Mouse (Mus musculus) adrenal gland, adult (tissue): Measurements from ENCODE around the gene Olfr224.
"Not testable (repeated sequence)": the region's sequence is repeated elsewhere in the genome, so short reads cannot be mapped to it uniquely, and the experiment has no call there.

Source experiments
- DNase-seq, 2 experiments: peaks; one replicate each; pipeline ENCODE4 v3.0.0; 2022 to 2023; ENCODE audit warnings: low spot score in 1 of 2; ENCODE audit not compliant: inconsistent age in 2 of 2

The Olfr224 gene

DNA sequence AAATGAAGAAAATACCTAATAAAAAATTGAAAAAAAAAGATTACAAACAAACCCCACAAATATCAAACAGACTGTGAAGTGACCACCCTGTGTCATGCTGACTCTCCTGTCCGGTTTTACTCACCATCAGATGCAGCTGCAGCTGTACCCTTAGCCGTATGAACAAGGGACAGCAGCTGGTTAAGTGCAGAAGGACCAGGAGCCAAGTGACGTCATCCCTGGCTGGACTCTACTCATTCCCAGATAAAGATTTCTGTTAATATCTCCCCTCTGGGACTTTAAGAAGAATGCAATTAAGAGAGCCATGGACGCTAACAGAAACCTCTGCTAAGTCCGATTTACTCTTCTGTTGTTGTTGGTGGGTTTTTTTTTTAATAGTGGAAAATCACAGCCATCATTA lies at the start of gene Olfr224:
TSS of gene Olfr224 (minus strand) at position 149 of the 400 bp plus-strand sequence.
- no peak for DNase-seq

DNA sequence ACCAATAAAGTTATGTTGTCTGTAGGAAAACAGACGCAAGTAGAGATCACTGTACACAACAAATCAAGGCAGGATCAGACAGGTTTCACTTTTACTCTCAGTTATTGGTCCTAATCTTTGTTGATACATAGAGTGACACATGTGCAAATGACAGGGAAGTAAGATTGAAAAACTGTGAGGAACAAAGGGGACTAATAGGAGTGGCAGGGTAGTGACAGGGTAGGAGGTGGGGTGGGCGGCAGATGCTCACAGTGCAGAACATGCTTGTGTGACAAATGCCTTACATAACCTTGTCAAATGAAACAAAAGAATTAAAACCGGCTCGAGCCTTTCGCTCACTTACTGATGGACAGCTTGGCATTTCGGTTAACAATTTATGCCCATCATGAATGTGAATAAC lies 48.4 kb upstream of the Olfr224 start:
- no peak for DNase-seq

DNA sequence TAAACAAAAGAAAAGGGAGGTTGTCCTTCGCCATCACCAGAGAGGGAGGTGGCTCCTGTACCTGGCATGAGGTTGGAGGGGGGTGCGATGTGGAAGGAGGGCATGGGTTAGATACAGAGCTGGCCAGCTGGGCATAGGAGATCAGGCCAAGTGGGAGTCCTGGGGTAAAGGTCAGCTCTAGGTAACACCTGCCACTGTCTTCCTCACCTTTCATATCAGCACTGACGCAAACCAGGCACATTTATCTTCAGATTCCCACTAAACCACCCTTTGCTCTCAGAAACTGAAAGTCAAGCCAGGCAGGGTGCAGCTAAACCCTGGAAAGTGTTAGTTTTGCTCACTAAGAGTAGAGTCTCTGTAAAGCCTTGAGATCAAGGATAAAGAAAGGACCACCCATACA lies 48.0 kb upstream of the Olfr224 start:
- no peak for DNase-seq

DNA sequence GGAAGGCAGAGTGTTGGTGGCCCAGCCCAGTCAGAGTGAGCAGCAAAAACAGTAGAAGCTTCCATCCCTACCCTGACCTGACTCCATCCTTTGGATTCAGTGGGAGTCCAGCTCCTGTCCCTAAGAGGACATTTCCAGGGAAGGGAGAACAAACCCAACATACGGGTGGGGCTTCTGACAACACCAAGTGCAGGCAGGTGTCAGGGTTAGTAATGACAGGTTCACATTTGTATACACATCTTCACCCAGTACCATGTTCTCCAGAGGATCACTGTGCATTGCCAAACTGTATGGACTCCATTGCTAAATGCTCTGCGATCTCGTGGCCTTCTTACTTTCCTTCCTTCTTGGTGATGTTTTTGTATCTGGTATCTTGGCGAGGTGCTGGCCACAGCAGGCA lies 45.6 kb upstream of the Olfr224 start, which contains the start of gene 2210407C18Rik:
TSS of gene 2210407C18Rik (minus strand) at position 101 of the 400 bp plus-strand sequence.
- no peak for DNase-seq

DNA sequence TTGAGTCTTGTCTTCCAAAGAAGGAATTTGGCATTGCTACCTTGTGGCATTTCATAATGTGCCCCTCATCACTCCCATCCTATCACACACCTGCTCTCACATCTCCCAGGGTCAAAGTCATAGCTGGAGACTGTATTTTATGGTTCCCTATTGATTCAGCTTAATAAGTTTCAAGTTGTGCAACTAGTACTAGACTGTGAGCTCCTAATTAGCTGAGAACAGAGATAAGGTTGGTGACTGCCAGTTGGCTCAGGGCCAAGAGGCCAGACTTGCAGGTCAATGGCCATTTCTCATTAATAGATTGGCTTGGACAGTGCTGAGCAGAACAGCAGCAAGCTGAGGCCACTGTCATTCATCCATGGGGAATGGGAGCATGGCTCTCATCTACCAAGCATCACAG lies 44.2 kb upstream of the Olfr224 start:
- DNase-seq: no peak

DNA sequence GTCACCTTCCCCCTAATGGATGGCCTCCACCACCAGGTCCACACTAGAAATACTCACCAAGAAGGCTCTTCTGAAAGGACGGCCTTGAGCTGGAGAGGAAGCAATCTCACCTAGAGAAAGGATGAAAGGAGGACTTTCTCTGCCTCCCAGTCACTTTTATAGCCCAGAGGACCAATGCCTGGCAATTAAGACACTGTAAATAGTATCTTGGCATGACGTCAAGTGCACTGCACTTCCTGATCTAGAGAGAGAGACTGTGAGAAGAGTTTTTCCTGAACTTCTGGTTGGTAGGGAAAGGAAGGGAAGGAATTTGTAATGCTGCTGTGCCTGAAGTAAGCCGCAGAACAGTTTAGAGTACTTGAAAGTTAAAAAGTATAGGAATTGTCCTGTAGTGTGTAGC lies 43.0 kb upstream of the Olfr224 start:
- no peak for DNase-seq

DNA sequence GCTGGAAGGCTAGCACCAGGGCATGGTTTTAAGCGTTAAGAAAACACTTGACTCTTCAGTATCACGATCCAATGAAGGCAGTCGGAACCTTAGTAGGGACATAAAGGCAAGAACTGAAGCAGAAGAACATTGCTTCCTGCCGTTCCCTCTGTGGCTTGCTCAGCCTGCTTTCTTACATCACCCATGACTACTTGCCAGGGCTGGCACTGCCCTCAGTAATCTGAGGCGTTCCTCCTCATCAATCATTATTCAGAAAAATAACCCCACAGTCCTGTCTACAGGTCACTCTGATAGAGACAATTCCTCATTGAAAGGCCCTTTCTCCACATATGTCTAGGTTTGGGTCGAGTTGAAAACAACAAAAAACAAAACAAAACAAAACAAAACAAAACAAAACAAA lies 36.7 kb upstream of the Olfr224 start:
- DNase-seq: no peak

DNA sequence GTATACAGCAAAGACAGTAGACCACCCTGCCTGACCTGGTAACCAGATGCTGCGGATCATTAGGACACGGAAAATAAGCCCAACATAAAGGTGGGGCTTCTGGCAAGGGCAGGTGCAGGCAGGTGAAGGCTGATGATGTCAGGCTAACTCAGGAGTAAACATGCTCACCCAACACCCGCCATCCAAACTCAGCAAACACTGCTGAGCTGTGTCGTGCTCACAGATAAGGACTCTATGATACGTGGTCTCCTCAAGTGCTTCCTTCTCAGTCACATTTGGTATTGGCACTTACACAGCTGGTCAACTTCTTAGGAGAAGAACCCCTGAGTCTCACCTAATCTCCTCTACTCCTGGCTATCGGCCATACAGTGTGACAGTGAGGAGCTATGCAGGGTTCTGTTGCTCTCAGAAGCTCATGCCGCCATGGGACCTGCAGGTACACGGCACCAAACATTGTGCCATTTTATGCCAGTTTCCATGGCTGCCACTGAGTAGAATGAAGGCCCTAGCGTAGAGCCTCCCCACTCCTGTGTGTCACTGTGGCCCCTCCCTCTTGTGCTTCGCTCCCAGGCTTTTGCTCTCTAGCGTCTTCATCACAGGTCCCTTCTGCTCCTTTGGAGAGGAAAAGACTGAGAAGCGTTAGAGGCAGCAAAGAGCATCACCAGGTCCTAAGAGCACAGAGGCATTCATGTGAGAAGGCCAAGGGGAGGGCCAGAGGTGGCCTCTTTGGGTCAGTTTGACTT lies 36.0 kb upstream of the Olfr224 start:
- no peak for DNase-seq

DNA sequence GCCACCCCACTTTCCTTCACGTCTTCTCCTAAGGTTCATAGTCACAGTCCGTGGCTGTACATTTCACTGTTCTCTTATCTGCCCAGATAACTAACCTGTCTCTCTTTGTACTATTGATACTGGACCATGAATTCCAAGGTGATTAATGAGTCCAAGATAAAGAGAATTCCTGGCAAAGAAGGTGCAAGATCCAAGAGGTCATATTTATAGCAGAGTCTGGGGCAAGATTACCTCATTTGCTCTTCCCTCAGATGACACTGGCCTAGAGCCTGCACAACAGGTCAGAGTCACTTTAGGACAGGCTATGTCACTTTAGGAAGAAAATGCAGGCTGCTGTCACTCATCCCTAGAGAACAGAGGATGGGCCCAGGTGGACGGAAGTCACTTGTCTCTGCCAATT lies 34.9 kb upstream of the Olfr224 start:
- DNase-seq: no peak

DNA sequence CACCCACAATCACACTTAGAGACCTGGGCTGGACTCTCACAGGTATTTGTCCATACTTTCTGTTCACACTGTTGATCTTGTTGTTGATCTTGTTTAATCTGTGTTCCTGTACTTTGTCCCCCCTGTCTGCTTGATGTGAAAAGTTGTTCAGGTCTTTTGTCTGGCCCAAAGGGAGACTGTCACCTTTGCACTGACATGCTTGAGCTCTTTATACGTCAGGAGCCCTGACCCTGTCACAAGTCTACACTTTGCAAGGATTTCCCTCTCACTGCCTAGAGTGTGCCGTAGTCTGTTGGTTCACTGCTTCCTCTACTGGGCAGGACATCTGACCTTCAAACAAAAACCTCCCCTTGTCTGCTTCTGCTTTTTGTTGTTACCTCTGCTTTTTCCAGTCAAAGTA lies 34.3 kb upstream of the Olfr224 start:
- no peak for DNase-seq

DNA sequence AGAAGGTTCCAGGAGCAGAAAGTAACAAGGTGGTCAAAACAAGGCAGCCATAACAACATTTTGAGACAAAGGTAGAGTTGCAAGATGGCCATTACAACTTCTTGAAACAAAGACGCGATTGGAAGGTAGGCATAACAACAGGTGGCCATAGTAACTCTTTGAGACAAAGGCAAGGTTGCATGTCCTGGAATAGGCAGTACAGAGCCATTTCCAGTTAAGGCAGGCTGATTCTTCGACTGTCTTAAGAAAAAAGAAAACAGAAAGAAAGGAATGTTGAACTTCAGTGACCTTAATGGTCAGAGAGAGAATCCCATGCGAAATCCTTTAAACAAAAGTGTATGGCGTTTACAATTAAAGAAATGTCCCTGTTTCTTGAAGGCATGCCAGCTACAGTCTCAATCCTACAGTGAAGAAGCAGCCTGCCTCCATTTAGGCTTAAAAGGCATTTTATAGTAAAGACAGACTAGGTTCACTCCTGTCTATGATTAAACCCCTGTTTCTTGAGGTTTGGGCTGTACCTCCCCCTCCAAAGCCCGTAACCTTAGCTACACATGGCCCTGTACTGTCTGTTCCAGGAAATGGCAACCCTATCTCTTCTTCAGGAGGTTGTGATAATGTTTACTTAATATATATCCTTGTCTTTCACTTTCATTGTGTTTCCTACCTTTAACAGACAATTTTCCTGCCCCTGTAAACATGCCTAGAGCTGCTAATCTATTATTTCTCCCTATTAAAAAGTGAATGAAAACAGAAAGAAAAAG lies 32.6 kb upstream of the Olfr224 start:
- no peak for DNase-seq

DNA sequence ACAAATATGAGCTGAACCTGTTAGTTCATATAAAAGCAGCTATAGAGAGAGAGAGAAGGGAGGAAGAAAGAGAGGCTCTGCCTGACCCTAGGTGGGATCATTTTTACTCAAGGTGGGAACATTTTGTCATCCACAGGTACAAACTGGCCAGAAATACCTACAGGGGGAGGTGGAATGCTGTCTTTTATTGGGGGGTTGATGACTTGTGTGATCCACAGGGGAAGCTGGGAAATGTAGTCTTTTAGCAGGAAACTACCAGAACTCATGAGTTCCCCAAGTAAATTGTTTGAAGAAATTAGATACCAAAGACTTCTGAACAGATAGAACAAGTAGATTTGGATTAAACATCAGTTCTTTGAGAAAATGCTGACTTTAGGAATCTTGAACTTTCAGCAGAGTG lies 31.7 kb upstream of the Olfr224 start:
- no peak for DNase-seq

DNA sequence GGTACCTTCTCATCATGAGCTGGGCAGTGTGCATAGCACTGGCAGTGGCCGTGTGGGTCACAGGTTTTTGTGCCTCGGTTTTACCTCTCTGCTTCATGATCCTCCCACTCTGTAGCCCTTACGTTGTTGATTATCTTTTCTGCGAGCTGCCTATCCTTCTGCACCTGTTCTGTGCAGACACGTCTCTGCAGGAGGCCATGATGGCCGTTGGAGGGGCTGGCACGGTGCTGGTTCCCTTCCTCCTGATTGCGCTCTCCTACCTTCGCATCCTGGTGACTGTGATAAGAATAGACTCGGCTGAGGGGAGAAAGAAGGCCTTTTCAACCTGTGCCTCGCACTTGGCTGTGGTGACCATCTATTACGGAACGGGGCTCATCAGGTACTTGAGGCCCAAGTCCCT lies 27.5 kb upstream of the Olfr224 start:
- DNase-seq: no peak

DNA sequence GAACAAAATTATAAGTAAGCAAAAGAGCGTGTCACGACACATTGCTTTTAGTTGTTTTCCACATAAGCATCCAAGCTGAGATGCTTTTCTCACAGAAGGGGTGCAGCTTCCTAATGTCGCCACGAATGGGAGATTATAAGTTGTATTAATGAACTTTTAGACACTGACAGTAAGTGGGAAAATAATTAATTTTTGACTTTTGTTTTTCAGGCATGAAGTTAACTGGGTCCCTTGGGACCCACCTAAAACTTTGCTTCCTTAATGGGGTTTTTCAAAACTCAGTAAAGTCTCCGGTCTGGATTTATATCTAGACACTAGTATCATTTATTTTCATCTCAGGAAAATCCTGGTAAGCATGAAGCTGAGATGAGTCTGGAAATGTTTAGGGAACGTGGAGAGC lies 24.5 kb upstream of the Olfr224 start, which contains the start of gene Olfr324:
TSS of gene Olfr324 (plus strand) at position 301 of the 400 bp plus-strand sequence.
- DNase-seq: no peak

DNA sequence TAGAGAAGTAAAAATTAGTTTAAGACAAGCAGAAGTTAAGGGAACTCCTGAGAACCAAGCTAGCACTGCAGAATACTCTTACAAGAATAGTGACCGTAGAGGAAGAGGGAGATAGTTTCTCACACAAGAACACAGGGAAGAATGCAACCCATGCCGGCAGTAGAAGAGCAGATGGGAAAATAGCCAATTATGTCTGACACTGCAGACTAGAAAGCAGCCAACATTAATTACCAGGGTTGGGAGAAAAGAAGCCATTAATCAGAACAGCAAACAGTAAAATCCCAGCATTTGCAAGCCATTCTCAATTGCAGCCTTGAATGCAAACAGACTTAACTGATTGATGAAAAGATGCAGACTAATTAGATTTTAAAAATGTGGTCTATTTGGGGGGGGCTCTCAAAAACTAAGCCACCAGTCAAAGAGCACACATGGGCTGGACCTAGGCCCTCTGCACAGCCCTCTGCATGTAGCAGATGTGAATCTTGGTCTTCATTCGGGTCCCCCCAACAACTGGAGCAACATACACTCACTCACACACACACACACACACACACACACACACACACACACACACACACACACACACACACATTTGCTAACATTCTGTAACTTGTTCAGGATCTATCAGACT lies 18.4 kb upstream of the Olfr224 start:
- no peak for DNase-seq

DNA sequence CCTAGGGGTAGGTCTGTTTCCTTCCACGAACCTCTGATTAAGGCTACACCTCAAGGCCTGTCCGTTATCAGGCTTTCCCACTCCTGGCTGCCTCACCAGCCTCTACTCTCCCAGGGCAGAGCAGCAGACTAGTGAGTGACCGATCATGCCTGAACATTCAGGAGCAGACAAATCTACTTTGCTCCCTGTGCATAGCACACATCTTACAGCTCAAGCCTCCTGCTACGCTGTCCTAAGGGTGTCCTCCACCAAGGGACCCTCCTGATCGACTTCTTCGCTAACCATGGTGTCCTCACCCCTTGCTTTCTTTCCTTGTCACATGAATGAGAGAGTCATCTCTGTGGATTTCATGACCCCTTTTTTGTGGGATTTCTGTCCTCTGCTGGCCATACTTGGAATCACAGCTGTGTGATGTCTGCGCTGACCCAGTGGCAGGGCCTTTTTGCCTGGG lies 17.6 kb upstream of the Olfr224 start:
- peak; percentile 37 to 82 for DNase-seq

DNA sequence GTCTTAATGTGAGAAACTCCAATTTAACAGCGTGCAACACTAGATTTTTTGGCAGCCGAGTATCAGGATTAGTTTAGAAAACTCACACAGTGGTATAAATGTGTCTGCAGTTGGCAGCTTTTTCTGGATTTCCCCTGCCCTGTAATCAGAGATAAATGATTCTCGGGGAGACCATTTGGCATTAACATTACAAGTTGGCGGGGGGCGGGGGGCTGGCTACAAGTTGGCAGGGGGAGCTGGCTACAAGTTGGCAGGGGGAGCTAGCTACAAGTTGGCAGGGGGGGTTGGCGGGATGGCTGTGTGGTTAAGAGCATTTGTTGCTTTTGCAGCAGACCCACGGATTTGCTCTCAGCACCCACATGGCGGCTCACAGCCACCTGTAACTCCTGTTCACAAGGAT lies 8.3 kb upstream of the Olfr224 start:
- DNase-seq: no peak

DNA sequence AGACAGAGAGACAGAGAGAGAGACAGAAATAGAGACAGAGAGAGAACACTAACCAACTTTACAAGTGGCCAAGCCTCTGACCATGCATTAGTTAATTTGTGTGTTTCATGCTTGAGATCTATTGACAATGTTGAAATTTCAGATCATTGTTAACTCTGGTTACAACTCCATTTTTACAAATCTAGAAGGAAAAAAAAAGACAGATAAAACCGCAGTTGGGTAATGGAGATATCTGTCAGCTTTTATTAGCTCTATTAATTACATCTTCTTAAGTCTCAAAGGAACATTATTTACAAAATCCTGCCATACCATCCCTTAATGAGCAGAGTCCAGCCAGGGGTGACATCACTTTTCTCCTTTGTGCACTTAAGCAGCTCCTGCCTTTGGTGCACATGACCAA lies 7.1 kb upstream of the Olfr224 start, which contains the start of gene Olfr325:
TSS of gene Olfr325 (plus strand) at position 301 of the 400 bp plus-strand sequence.
- no peak for DNase-seq

DNA sequence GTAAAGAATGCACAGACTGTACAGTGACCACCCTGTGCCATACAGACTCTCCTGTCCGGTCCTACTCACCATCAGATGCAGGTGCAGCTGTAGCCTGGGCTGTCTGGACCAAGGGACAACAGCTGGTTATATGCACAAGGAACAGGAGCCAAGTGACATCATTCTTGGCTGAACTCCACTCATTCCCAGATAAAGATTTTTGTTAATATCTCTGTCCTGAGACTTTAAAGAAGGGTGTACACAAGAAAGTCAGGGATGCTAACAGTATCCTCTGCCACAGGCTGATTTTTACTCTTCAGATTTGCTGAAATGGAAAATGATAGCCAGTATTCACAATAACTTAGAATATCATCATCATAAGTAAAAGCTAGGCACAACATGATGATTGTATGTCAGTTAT lies 14.8 kb downstream of the Olfr224 start, which contains the start of gene Olfr328:
TSS of gene Olfr328 (minus strand) at position 101 of the 400 bp plus-strand sequence.
- peak in 1 of 2 experiments; percentile 34 for DNase-seq

DNA sequence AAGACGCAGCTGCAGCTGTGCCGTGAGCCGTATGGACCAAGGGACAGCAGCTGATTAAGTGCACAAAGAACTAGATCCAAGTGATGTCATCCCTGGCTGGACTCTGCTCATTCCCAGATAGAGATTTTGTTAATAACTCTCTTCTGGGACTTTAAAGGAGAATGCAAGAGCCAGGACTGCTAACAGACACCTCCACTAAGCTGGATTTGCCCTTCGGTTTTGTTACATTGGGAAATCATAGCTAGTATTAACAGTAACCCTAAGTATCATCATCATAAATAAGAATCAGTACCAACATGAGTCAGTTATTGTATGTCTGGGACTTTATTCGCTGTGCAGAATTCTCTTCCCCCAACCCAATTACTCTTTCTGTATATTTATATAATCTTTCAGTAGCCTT lies 24.0 kb downstream of the Olfr224 start, which contains the start of gene Olfr329-ps:
TSS of gene Olfr329-ps (minus strand) at position 101 of the 400 bp plus-strand sequence.
- DNase-seq: no peak

DNA sequence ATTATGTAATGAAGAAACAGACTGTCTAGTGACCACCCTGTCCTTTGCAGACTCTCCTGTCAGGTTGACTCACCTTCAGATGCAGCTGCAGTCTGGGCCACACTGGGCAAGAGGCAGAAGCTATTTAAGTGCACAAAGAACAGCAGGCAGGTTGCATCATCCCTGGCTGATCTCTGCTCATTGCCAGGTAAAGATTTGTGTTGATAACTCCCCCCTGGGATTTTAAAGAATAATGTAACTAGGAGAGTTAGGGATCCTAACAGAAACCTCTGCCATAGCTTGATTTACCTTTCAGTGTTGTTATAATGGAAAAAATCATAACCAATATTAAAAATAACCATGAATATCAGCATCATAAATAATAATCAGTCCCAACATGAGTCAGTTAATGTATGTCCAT lies 35.6 kb downstream of the Olfr224 start, which contains the start of gene Olfr330:
TSS of gene Olfr330 (minus strand) at position 101 of the 400 bp plus-strand sequence.
- not testable (repeated sequence) for DNase-seq
